In genomic region chr2:164879568-164880277, GRCm38 (mm10) we compare ENCODE assay signal across 8 mouse cellular contexts. TPM values are rescaled to one million over a fixed set of nuclear protein-coding genes. Genes with fewer than 3 reads are reported as not detected.
DNase-seq lines count a peak whose midpoint lies in the region; ATAC-seq and TF ChIP-seq lines count a peak whose summit lies in the region.

No protein-coding gene starts in this region.

- TF ChIP-seq CTCF in ES-Bruce4 (IDR thresholded peaks at IDR 0.05; ENCODE audit: low read depth, low read length): no peak

- peak overlapping the region; percentile 96 for H3K9ac ChIP-seq in ES-Bruce4 (ENCODE audit: low read depth, poor library complexity, severe bottlenecking)
- H3K9ac ChIP-seq in forebrain, embryonic 13.5 days: peak overlapping the region; percentile 100
- peak overlapping the region; percentile 100 for H3K9ac ChIP-seq in liver, embryonic 15.5 days
- H3K9ac ChIP-seq in neural tube, embryonic 11.5 days (ENCODE audit: low read length): peak overlapping the region; percentile 100
- peak overlapping the region; percentile 100 for H3K9ac ChIP-seq in stomach, embryonic 16.5 days (ENCODE audit: low read length)

- TF ChIP-seq EP300 in ES-Bruce4 (IDR thresholded peaks at IDR 0.05; ENCODE audit: insufficient read depth, low read depth, low read length): no peak

- no peaks in the 10 kb centered on the region for H3K27me3 ChIP-seq in ES-Bruce4 (ENCODE audit: control insufficient read depth, insufficient read depth, low read length, poor library complexity, severe bottlenecking)
- H3K27me3 ChIP-seq in forebrain, embryonic 13.5 days: no peaks in the 10 kb centered on the region
- no peaks in the 10 kb centered on the region for H3K27me3 ChIP-seq in liver, embryonic 15.5 days
- no peaks in the 10 kb centered on the region for H3K27me3 ChIP-seq in neural tube, embryonic 11.5 days (ENCODE audit: control insufficient read depth, insufficient read depth, low read length)
- H3K27me3 ChIP-seq in stomach, embryonic 16.5 days (ENCODE audit: control insufficient read depth, insufficient read depth, low read length): no peaks in the 10 kb centered on the region

- under 1% methylated on average over 47 of the region's 72 CpGs for WGBS in forebrain, embryonic 13.5 days
- under 1% methylated on average over 71 of the region's 72 CpGs for WGBS in liver, embryonic 15.5 days (ENCODE audit: insufficient replicate concordance)
- WGBS in neural tube, embryonic 11.5 days: under 1% methylated on average over 45 of the region's 72 CpGs
- WGBS in stomach, embryonic 16.5 days: under 1% methylated on average over 71 of the region's 72 CpGs

- H3K36me3 ChIP-seq in ES-Bruce4 (ENCODE audit: control insufficient read depth, insufficient read depth, low read length, poor library complexity, severe bottlenecking): no peaks in the 10 kb centered on the region
- peaks cover 28% of the 10 kb centered on the region for H3K36me3 ChIP-seq in forebrain, embryonic 13.5 days (ENCODE audit: poor library complexity, severe bottlenecking)
- peaks cover 22% of the 10 kb centered on the region for H3K36me3 ChIP-seq in liver, embryonic 15.5 days (replicated peaks)
- peaks cover 2% of the 10 kb centered on the region; the same call in 1 of the 2 replicates for H3K36me3 ChIP-seq in neural tube, embryonic 11.5 days (ENCODE audit: control insufficient read depth, insufficient read depth, low read length)
- no peaks in the 10 kb centered on the region for H3K36me3 ChIP-seq in stomach, embryonic 16.5 days (ENCODE audit: control insufficient read depth, insufficient read depth, low read length)

- peak overlapping the region; percentile 84 for H3K27ac ChIP-seq in ES-Bruce4 (ENCODE audit: insufficient read depth, low read length)
- H3K27ac ChIP-seq in forebrain, embryonic 13.5 days: peak overlapping the region; percentile 100
- H3K27ac ChIP-seq in liver, embryonic 15.5 days (replicated peaks): peak overlapping the region; percentile 95
- H3K27ac ChIP-seq in neural tube, embryonic 11.5 days (ENCODE audit: low read depth, low read length): peak overlapping the region; percentile 100
- peak overlapping the region; percentile 100 for H3K27ac ChIP-seq in stomach, embryonic 16.5 days (ENCODE audit: low read length)

- intact Hi-C loops in heart, postnatal 10 days (cut with DNase I): loop anchor here (1.0 to 2.0 kb wide), 2 partner anchors 23 to 46 kb away; partner anchors contain the start of genes Neurl2 and Pltp

- H3K4me1 ChIP-seq in ES-Bruce4 (ENCODE audit: control insufficient read depth, insufficient read depth, low read length): peaks cover 2% of the 10 kb centered on the region
- peaks cover 33% of the 10 kb centered on the region for H3K4me1 ChIP-seq in forebrain, embryonic 13.5 days
- H3K4me1 ChIP-seq in liver, embryonic 15.5 days (replicated peaks): peaks cover 33% of the 10 kb centered on the region
- peaks cover 11% of the 10 kb centered on the region for H3K4me1 ChIP-seq in neural tube, embryonic 11.5 days (ENCODE audit: control insufficient read depth, insufficient read depth, low read length)
- H3K4me1 ChIP-seq in stomach, embryonic 16.5 days (ENCODE audit: control insufficient read depth, insufficient read depth, low read length): peaks cover 19% of the 10 kb centered on the region

- peak overlapping the region; percentile 98 for H3K4me2 ChIP-seq in forebrain, embryonic 13.5 days
- H3K4me2 ChIP-seq in liver, embryonic 15.5 days: peak overlapping the region; percentile 88
- peak overlapping the region; percentile 82 for H3K4me2 ChIP-seq in neural tube, embryonic 11.5 days (ENCODE audit: low read depth)
- H3K4me2 ChIP-seq in stomach, embryonic 16.5 days (ENCODE audit: low read depth, low read length): peak overlapping the region; percentile 90

- TF ChIP-seq POLR2A in ES-Bruce4 (IDR thresholded peaks at IDR 0.05; ENCODE audit: insufficient read depth, low read length): peak; percentile 83

- peak; percentile 71 for ATAC-seq in cerebellum, adult (ENCODE audit: insufficient number of reproducible peaks, low FRiP score, low TSS enrichment)
- peak; percentile 92 for ATAC-seq in forebrain, embryonic 13.5 days
- peak; percentile 84 for ATAC-seq in liver, embryonic 15.5 days (ENCODE audit: insufficient read depth)
- ATAC-seq in neural tube, embryonic 11.5 days (ENCODE audit: insufficient read depth, low FRiP score, low TSS enrichment): peak; percentile 80
- ATAC-seq in stomach, embryonic 16.5 days (ENCODE audit: insufficient read depth, low FRiP score): peak; percentile 90

- H3K9me3 ChIP-seq in ES-Bruce4 (replicated peaks; ENCODE audit: control insufficient read depth, insufficient read depth, low read length, poor library complexity, severe bottlenecking): no peaks in the 10 kb centered on the region
- no peaks in the 10 kb centered on the region for H3K9me3 ChIP-seq in forebrain, embryonic 13.5 days (replicated peaks)
- H3K9me3 ChIP-seq in liver, embryonic 15.5 days (replicated peaks): no peaks in the 10 kb centered on the region
- H3K9me3 ChIP-seq in neural tube, embryonic 11.5 days (ENCODE audit: control insufficient read depth, low read length): no peaks in the 10 kb centered on the region
- H3K9me3 ChIP-seq in stomach, embryonic 16.5 days (replicated peaks; ENCODE audit: control insufficient read depth, low read length): no peaks in the 10 kb centered on the region

- peak overlapping the region; percentile 100 for H3K4me3 ChIP-seq in ES-Bruce4 (ENCODE audit: low read depth, low read length)
- peak overlapping the region; percentile 90 for H3K4me3 ChIP-seq in forebrain, embryonic 13.5 days
- peak overlapping the region; percentile 99 for H3K4me3 ChIP-seq in liver, embryonic 15.5 days (replicated peaks)
- H3K4me3 ChIP-seq in neural tube, embryonic 11.5 days (ENCODE audit: low read depth, low read length): peak overlapping the region; percentile 94
- peak overlapping the region; percentile 96 for H3K4me3 ChIP-seq in stomach, embryonic 16.5 days (replicated peaks; ENCODE audit: low read length)

- peak; percentile 94 to 95 for DNase-seq in heart, postnatal 10 days
- peak; percentile 95 to 96 for DNase-seq in kidney, postnatal 4 days
- peak; percentile 97 for DNase-seq in neural tube, embryonic 11.5 days (ENCODE audit: low spot score)

RNA-seq across cellular contexts. Expression of gene Pcif1, which starts 0.6 kb away (rescaled TPM):
- 30.2 and 30.9 TPM in 2 replicates for polyA plus RNA-seq in ES-Bruce4 (2011; ENCODE audit: insufficient read depth, insufficient read length, low read depth, missing spikeins)
- 101 and 107 TPM in 2 replicates for polyA plus RNA-seq in forebrain, embryonic 13.5 days (2015; fragmentation: Nextera tagmentation; extraction: Ambion mirVana)
- total RNA-seq in heart, postnatal 10 days (2021): 10 to 100 TPM; 42.2 to 45.1 TPM
- polyA plus RNA-seq in liver, embryonic 15.5 days (2015; fragmentation: Nextera tagmentation; extraction: Ambion mirVana): 38.3 and 40.7 TPM in 2 replicates
- 68.0 and 76.6 TPM in 2 replicates for polyA plus RNA-seq in neural tube, embryonic 11.5 days (2014; fragmentation: Nextera tagmentation; extraction: Ambion mirVana)
- polyA plus RNA-seq in stomach, embryonic 16.5 days (2015; fragmentation: Nextera tagmentation; extraction: Ambion mirVana): 58.6 and 69.6 TPM in 2 replicates

RNA-seq across cellular contexts. Expression of gene Pltp, which starts 22.2 kb away (rescaled TPM):
- 52.4 and 55.9 TPM in 2 replicates for polyA plus RNA-seq in ES-Bruce4 (2011; ENCODE audit: insufficient read depth, insufficient read length, low read depth, missing spikeins)
- 34.3 and 35.4 TPM in 2 replicates for polyA plus RNA-seq in forebrain, embryonic 13.5 days (2015; fragmentation: Nextera tagmentation; extraction: Ambion mirVana)
- 10 to 100 TPM; 39.1 to 40.9 TPM for total RNA-seq in heart, postnatal 10 days (2021)
- 17.8 and 23.5 TPM in 2 replicates for polyA plus RNA-seq in liver, embryonic 15.5 days (2015; fragmentation: Nextera tagmentation; extraction: Ambion mirVana)
- 58.4 and 58.9 TPM in 2 replicates for polyA plus RNA-seq in neural tube, embryonic 11.5 days (2014; fragmentation: Nextera tagmentation; extraction: Ambion mirVana)
- 60.1 and 76.5 TPM in 2 replicates for polyA plus RNA-seq in stomach, embryonic 16.5 days (2015; fragmentation: Nextera tagmentation; extraction: Ambion mirVana)

RNA-seq across cellular contexts. Expression of gene Zfp335, which starts 31.8 kb away (rescaled TPM):
- 9.1 and 10.6 TPM in 2 replicates for polyA plus RNA-seq in ES-Bruce4 (2011; ENCODE audit: insufficient read depth, insufficient read length, low read depth, missing spikeins)
- 12.2 and 15.1 TPM in 2 replicates for polyA plus RNA-seq in forebrain, embryonic 13.5 days (2015; fragmentation: Nextera tagmentation; extraction: Ambion mirVana)
- 10 to 100 TPM; 11.5 to 12.2 TPM for total RNA-seq in heart, postnatal 10 days (2021)
- polyA plus RNA-seq in liver, embryonic 15.5 days (2015; fragmentation: Nextera tagmentation; extraction: Ambion mirVana): 5.9 and 6.9 TPM in 2 replicates
- 13.9 and 15.4 TPM in 2 replicates for polyA plus RNA-seq in neural tube, embryonic 11.5 days (2014; fragmentation: Nextera tagmentation; extraction: Ambion mirVana)
- 11.3 and 12.4 TPM in 2 replicates for polyA plus RNA-seq in stomach, embryonic 16.5 days (2015; fragmentation: Nextera tagmentation; extraction: Ambion mirVana)

RNA-seq across cellular contexts. Expression of gene Neurl2, which starts 46.5 kb away (rescaled TPM):
- 2.2 and 2.8 TPM in 2 replicates for polyA plus RNA-seq in ES-Bruce4 (2011; ENCODE audit: insufficient read depth, insufficient read length, low read depth, missing spikeins)
- polyA plus RNA-seq in forebrain, embryonic 13.5 days (2015; fragmentation: Nextera tagmentation; extraction: Ambion mirVana): 4.0 and 4.2 TPM in 2 replicates
- 10 to 100 TPM; 26.4 to 35.8 TPM for total RNA-seq in heart, postnatal 10 days (2021)
- polyA plus RNA-seq in liver, embryonic 15.5 days (2015; fragmentation: Nextera tagmentation; extraction: Ambion mirVana): 1.5 and 2.5 TPM in 2 replicates
- polyA plus RNA-seq in neural tube, embryonic 11.5 days (2014; fragmentation: Nextera tagmentation; extraction: Ambion mirVana): 3.8 and 4.8 TPM in 2 replicates
- polyA plus RNA-seq in stomach, embryonic 16.5 days (2015; fragmentation: Nextera tagmentation; extraction: Ambion mirVana): 7.2 and 7.9 TPM in 2 replicates

RNA-seq across cellular contexts. Expression of gene Ctsa, which starts 47.0 kb away (rescaled TPM):
- 75.3 and 83.4 TPM in 2 replicates for polyA plus RNA-seq in ES-Bruce4 (2011; ENCODE audit: insufficient read depth, insufficient read length, low read depth, missing spikeins)
- 82.7 and 91.6 TPM in 2 replicates for polyA plus RNA-seq in forebrain, embryonic 13.5 days (2015; fragmentation: Nextera tagmentation; extraction: Ambion mirVana)
- 100 to 1,000 TPM; 108 to 116 TPM for total RNA-seq in heart, postnatal 10 days (2021)
- 75.4 and 81.1 TPM in 2 replicates for polyA plus RNA-seq in liver, embryonic 15.5 days (2015; fragmentation: Nextera tagmentation; extraction: Ambion mirVana)
- polyA plus RNA-seq in neural tube, embryonic 11.5 days (2014; fragmentation: Nextera tagmentation; extraction: Ambion mirVana): 87.9 and 88.6 TPM in 2 replicates
- 159 and 162 TPM in 2 replicates for polyA plus RNA-seq in stomach, embryonic 16.5 days (2015; fragmentation: Nextera tagmentation; extraction: Ambion mirVana)

Comparison
In these comparisons a context has a peak if more than half of its experiments do, and no peak if none do; other contexts are left out.
1. Peak in every context shown above with its lines: DNase-seq, ATAC-seq, H3K4me3 ChIP-seq and H3K27ac ChIP-seq.